18 mouse cellular contexts compared by ENCODE assay signal in the genomic region with DNA sequence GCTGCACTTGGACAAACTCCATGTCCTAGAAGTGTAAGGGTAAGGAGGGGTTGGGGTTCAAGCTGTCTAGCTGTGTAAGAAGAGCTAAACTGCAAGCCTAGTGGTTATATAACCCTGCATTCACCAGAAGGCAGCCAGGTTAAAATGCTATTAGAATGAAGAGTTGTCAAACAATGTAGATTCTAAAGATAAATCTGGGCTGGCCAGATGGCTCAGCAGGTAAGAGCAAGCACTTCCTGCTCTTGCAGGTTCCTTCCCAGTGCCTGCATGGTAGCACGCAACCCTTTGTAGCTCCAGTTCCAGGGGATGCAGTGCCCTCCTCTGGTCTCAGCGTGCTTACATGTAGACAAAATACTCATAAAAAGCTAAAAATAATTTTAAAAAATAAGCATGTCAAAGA. TPM values are rescaled to one million over a fixed set of nuclear protein-coding genes. Genes with fewer than 3 reads are reported as not detected.
DNase-seq lines count a peak whose midpoint lies in the region.
"Had no signal": no experiment of that assay in that cellular context is flagged by ENCODE, and none has a peak within 500 bp of the region (broad histone marks: within the 10 kb centered on the region; RNA-seq: fewer than 3 reads in every experiment).

No protein-coding gene starts in this region.

- no peak overlapping the region for H3K4me3 ChIP-seq in forebrain, embryonic 10.5 days
- H3K4me3 ChIP-seq: embryonic facial prominence, embryonic 15.5 days; heart, embryonic 13.5 days; limb, embryonic 15.5 days; stomach, embryonic 15.5 days had no signal

- H3K27ac ChIP-seq in forebrain, embryonic 10.5 days, result no peak overlapping the region
- H3K27ac ChIP-seq: embryonic facial prominence, embryonic 15.5 days; heart, embryonic 13.5 days; limb, embryonic 15.5 days; stomach, embryonic 15.5 days had no signal

- H3K4me1 ChIP-seq in forebrain, embryonic 10.5 days, result no peaks in the 10 kb centered on the region; the same call in 1 of the 2 replicates
- H3K4me1 ChIP-seq: stomach, embryonic 15.5 days had no signal

- 0 out of 2 replicates have a peak, but pooled peaks cover 2% of the 10 kb centered on the region for H3K9me3 ChIP-seq in forebrain, embryonic 10.5 days
- H3K9me3 ChIP-seq: embryonic facial prominence, embryonic 15.5 days; limb, embryonic 15.5 days; stomach, embryonic 15.5 days had no signal

- WGBS in forebrain, embryonic 10.5 days, result 91% methylated on average over 2 of the region's 2 CpGs

- no peaks in the 10 kb centered on the region for H3K36me3 ChIP-seq in forebrain, embryonic 10.5 days (replicated peaks)
- H3K36me3 ChIP-seq: embryonic facial prominence, embryonic 15.5 days; limb, embryonic 15.5 days; stomach, embryonic 15.5 days had no signal

- H3K27me3 ChIP-seq in forebrain, embryonic 10.5 days (ENCODE audit: poor library complexity, severe bottlenecking), result no peaks in the 10 kb centered on the region
- H3K27me3 ChIP-seq: embryonic facial prominence, embryonic 15.5 days; heart, embryonic 13.5 days; limb, embryonic 15.5 days; stomach, embryonic 15.5 days had no signal

- DNase-seq in testis, postnatal 10 days (ENCODE audit: low spot score), result peak; percentile 36
- no peak for DNase-seq in testis, postnatal 14 days (ENCODE audit: low spot score)
- peak; percentile 92 for DNase-seq in brain, adult 2 months (ENCODE audit: low read depth, low spot score)
- peak; percentile 84 for DNase-seq in cerebellum, adult 9-10 months
- peak; percentile 23 to 41 for DNase-seq in thymus, postnatal 36 days
- DNase-seq in embryo, embryonic 10 days (ENCODE audit: low spot score), result no peak
- no peak for DNase-seq in forebrain, embryonic 10.5 days (ENCODE audit: extremely low spot score, low spot score)
- DNase-seq: adrenal gland, adult 2 months; embryo, embryonic 11 days; gastrocnemius, postnatal 36 days; heart, postnatal 4 days; kidney, adult 18-20 months; kidney, postnatal 10 days; lung, postnatal 14 days had no signal

RNA-seq across cellular contexts. Expression of a gene that starts 24.4 kb away (rescaled TPM):
- 16.0 and 18.4 TPM in 2 replicates for polyA plus RNA-seq in forebrain, embryonic 10.5 days (2016; fragmentation: Nextera tagmentation; extraction: Ambion mirVana)

RNA-seq across cellular contexts. Expression of a gene that starts 24.5 kb away (rescaled TPM):
- polyA plus RNA-seq in forebrain, embryonic 10.5 days (2016; fragmentation: Nextera tagmentation; extraction: Ambion mirVana), result 26.4 and 27.2 TPM in 2 replicates

Comparison
In these comparisons a context has a peak if more than half of its experiments do, and no peak if none do; other contexts are left out.
1. DNase-seq: peak in testis, postnatal 10 days (single experiment), brain, adult 2 months (single experiment), cerebellum, adult 9-10 months (single experiment) and thymus, postnatal 36 days (2 of 2); none in testis, postnatal 14 days (single experiment), embryo, embryonic 10 days (single experiment) and forebrain, embryonic 10.5 days (single experiment).